Mouse (Mus musculus): ENCODE data around the gene Ecel1. TPM values are rescaled to one million over a fixed set of nuclear protein-coding genes. Genes with fewer than 3 reads are reported as not detected.

Gene Ecel1
- total and polyA plus RNA-seq, 3 experiments = 0.31 TPM; not detected in 2

- peaks cover 2% of the 10 kb centered on the region; the same call in 1 of the 2 replicates for H3K27me3 ChIP-seq (ENCODE audit: control insufficient read depth, insufficient read depth, low read length)
- no peaks in the 10 kb centered on the region for H3K79me2 ChIP-seq (replicated peaks; ENCODE audit: control insufficient read depth, insufficient read depth, low read length)
- H3K36me3 ChIP-seq (ENCODE audit: control insufficient read depth, insufficient read depth, low read length) = no peaks in the 10 kb centered on the region
- no peak overlapping the region for H3K27ac ChIP-seq
- 20% methylated on average over 5 of the region's 5 CpGs for WGBS
- H3K9ac ChIP-seq (ENCODE audit: low read depth, low read length) = no peak overlapping the region
- DNase-seq = no peak
- intact Hi-C loops (cut with DNase I) = loop anchor here (10.0 kb wide), 1 partner anchor 136 kb away; no protein-coding TSS in a partner anchor
- no peak overlapping the region for H3K4me3 ChIP-seq
- TF ChIP-seq EP300 (IDR thresholded peaks at IDR 0.05; ENCODE audit: insufficient read depth, low read depth, low read length) (no peak), POLR2A (IDR thresholded peaks at IDR 0.05; ENCODE audit: insufficient read depth, low read depth, low read length) (no peak), CTCF (IDR thresholded peaks at IDR 0.05) (no peak)
- peaks cover 2% of the 10 kb centered on the region for H3K4me1 ChIP-seq (ENCODE audit: control insufficient read depth, insufficient read depth, low read length)
Observed at GRCm38 (mm10) chr1:87180896-87181295, 24.6 kb upstream of the Ecel1 start.

GRCm38 (mm10) chr1:87175852-87176292 is 19.6 kb upstream of the Ecel1 start:
- Histone ChIP-seq H3K4me3 (no peak overlapping the region), H3K36me3 (ENCODE audit: control insufficient read depth, insufficient read depth, low read length) (no peaks in the 10 kb centered on the region), H3K9ac (ENCODE audit: low read depth, low read length) (no peak overlapping the region), H3K79me2 (replicated peaks; ENCODE audit: control insufficient read depth, insufficient read depth, low read length) (no peaks in the 10 kb centered on the region), H3K27me3 (ENCODE audit: control insufficient read depth, insufficient read depth, low read length) (no peaks in the 10 kb centered on the region), H3K27ac (no peak overlapping the region), H3K4me1 (ENCODE audit: control insufficient read depth, insufficient read depth, low read length) (no peaks in the 10 kb centered on the region; the same call in 1 of the 2 replicates)
- TF ChIP-seq CTCF (IDR thresholded peaks at IDR 0.05) (peak; percentile 44), POLR2A (IDR thresholded peaks at IDR 0.05; ENCODE audit: insufficient read depth, low read depth, low read length) (no peak)
- peak in 1 of 2 experiments; percentile 23 for DNase-seq
- 28% methylated on average over 11 of the region's 11 CpGs for WGBS
- intact Hi-C loops (cut with DNase I) = no loop called here

- Histone ChIP-seq H3K79me2 (replicated peaks; ENCODE audit: control insufficient read depth, insufficient read depth, low read length) (no peaks in the 10 kb centered on the region), H3K27ac (no peak overlapping the region), H3K36me3 (ENCODE audit: control insufficient read depth, insufficient read depth, low read length) (no peaks in the 10 kb centered on the region), H3K4me3 (no peak overlapping the region), H3K9ac (ENCODE audit: low read depth, low read length) (no peak overlapping the region), H3K4me1 (ENCODE audit: control insufficient read depth, insufficient read depth, low read length) (no peaks in the 10 kb centered on the region; the same call in 1 of the 2 replicates), H3K27me3 (ENCODE audit: control insufficient read depth, insufficient read depth, low read length) (peaks cover 3% of the 10 kb centered on the region; the same call in 1 of the 2 replicates)
- TF ChIP-seq EP300 (IDR thresholded peaks at IDR 0.05; ENCODE audit: insufficient read depth, low read depth, low read length) = no peak
- TF ChIP-seq POLR2A (IDR thresholded peaks at IDR 0.05; ENCODE audit: insufficient read depth, low read depth, low read length) = no peak
- peak; percentile 82 for TF ChIP-seq CTCF (IDR thresholded peaks at IDR 0.05)
- DNase-seq = peak; percentile 50 to 67
- 28% methylated on average over 28 of the region's 28 CpGs for WGBS
- intact Hi-C loops (cut with DNase I) = loop anchor here (1.0 kb wide), 1 partner anchor 11 kb away; no protein-coding TSS in a partner anchor
Observed at GRCm38 (mm10) chr1:87174006-87174955, 18.0 kb upstream of the Ecel1 start.

- Histone ChIP-seq H3K79me2 (replicated peaks; ENCODE audit: control insufficient read depth, insufficient read depth, low read length) (no peaks in the 10 kb centered on the region), H3K4me1 (ENCODE audit: control insufficient read depth, insufficient read depth, low read length) (no peaks in the 10 kb centered on the region; the same call in 1 of the 2 replicates), H3K4me3 (no peak overlapping the region), H3K9ac (ENCODE audit: low read depth, low read length) (no peak overlapping the region), H3K36me3 (ENCODE audit: control insufficient read depth, insufficient read depth, low read length) (no peaks in the 10 kb centered on the region), H3K27me3 (ENCODE audit: control insufficient read depth, insufficient read depth, low read length) (peaks cover 3% of the 10 kb centered on the region; the same call in 1 of the 2 replicates), H3K27ac (no peak overlapping the region)
- intact Hi-C loops (cut with DNase I) = no loop called here
- TF ChIP-seq POLR2A (IDR thresholded peaks at IDR 0.05; ENCODE audit: insufficient read depth, low read depth, low read length) (no peak), CTCF (IDR thresholded peaks at IDR 0.05) (no peak), EP300 (IDR thresholded peaks at IDR 0.05; ENCODE audit: insufficient read depth, low read depth, low read length) (no peak)
- DNase-seq = no peak
- 58% methylated on average over 9 of the region's 9 CpGs for WGBS
Observed at GRCm38 (mm10) chr1:87172316-87172715, 16.0 kb upstream of the Ecel1 start.

GRCm38 (mm10) chr1:87171312-87171711 is 15.0 kb upstream of the Ecel1 start:
- TF ChIP-seq POLR2A (IDR thresholded peaks at IDR 0.05; ENCODE audit: insufficient read depth, low read depth, low read length) = no peak
- no peak for TF ChIP-seq EP300 (IDR thresholded peaks at IDR 0.05; ENCODE audit: insufficient read depth, low read depth, low read length)
- H3K4me3 ChIP-seq = no peak overlapping the region
- DNase-seq = no peak
- peaks cover 3% of the 10 kb centered on the region; the same call in 1 of the 2 replicates for H3K27me3 ChIP-seq (ENCODE audit: control insufficient read depth, insufficient read depth, low read length)
- no peak overlapping the region for H3K27ac ChIP-seq
- intact Hi-C loops (cut with DNase I) = no loop called here
- no peaks in the 10 kb centered on the region for H3K79me2 ChIP-seq (replicated peaks; ENCODE audit: control insufficient read depth, insufficient read depth, low read length)
- no peaks in the 10 kb centered on the region for H3K36me3 ChIP-seq (ENCODE audit: control insufficient read depth, insufficient read depth, low read length)
- H3K4me1 ChIP-seq (ENCODE audit: control insufficient read depth, insufficient read depth, low read length) = no peaks in the 10 kb centered on the region; the same call in 1 of the 2 replicates
- no peak overlapping the region for H3K9ac ChIP-seq (ENCODE audit: low read depth, low read length)
- 94% methylated on average over 1 of the region's 1 CpGs for WGBS

- WGBS = 16% methylated on average over 19 of the region's 19 CpGs
- peaks cover 3% of the 10 kb centered on the region; the same call in 1 of the 2 replicates for H3K27me3 ChIP-seq (ENCODE audit: control insufficient read depth, insufficient read depth, low read length)
- DNase-seq = no peak
Observed at GRCm38 (mm10) chr1:87170458-87170857, 14.1 kb upstream of the Ecel1 start.

More at GRCm38 (mm10) chr1:87170458-87170857, 14.1 kb upstream of the Ecel1 start:
- TF ChIP-seq CTCF (IDR thresholded peaks at IDR 0.05) = no peak
- no peak for TF ChIP-seq POLR2A (IDR thresholded peaks at IDR 0.05; ENCODE audit: insufficient read depth, low read depth, low read length)
- TF ChIP-seq EP300 (IDR thresholded peaks at IDR 0.05; ENCODE audit: insufficient read depth, low read depth, low read length) = no peak
- intact Hi-C loops (cut with DNase I) = no loop called here
- Histone ChIP-seq H3K36me3 (ENCODE audit: control insufficient read depth, insufficient read depth, low read length) (no peaks in the 10 kb centered on the region), H3K79me2 (replicated peaks; ENCODE audit: control insufficient read depth, insufficient read depth, low read length) (no peaks in the 10 kb centered on the region), H3K9ac (ENCODE audit: low read depth, low read length) (no peak overlapping the region), H3K4me1 (ENCODE audit: control insufficient read depth, insufficient read depth, low read length) (no peaks in the 10 kb centered on the region; the same call in 1 of the 2 replicates), H3K4me3 (no peak overlapping the region), H3K27ac (no peak overlapping the region)
